Mouse (Mus musculus): Measurements from ENCODE around the gene Dysf. TPM values are rescaled to one million over a fixed set of nuclear protein-coding genes. Genes with fewer than 3 reads are reported as not detected.

Dysf gene
- total and polyA plus RNA-seq, 2 experiments from 2014 or later, result 1.4 to 1.7 TPM

GRCm38 (mm10) chr6:84093473-84093872 is 85.1 kb downstream of the Dysf start:
- no peaks in the 10 kb centered on the region for H3K36me3 ChIP-seq (ENCODE audit: insufficient read depth, low read length)
- ATAC-seq (ENCODE audit: low FRiP score), result peak; percentile 60; the same call in 1 of the 2 replicates
- no peaks in the 10 kb centered on the region for H3K4me1 ChIP-seq (ENCODE audit: insufficient read depth, low read length)
- DNase-seq (ENCODE audit: low spot score), result peak; percentile 85
- WGBS, result 24% methylated on average over 4 of the region's 4 CpGs
- no peak overlapping the region for H3K9ac ChIP-seq (replicated peaks; ENCODE audit: low read length, poor library complexity, severe bottlenecking)
- H3K4me2 ChIP-seq (ENCODE audit: low read depth, low read length, poor library complexity, severe bottlenecking), result no peak overlapping the region
- no peaks in the 10 kb centered on the region for H3K27me3 ChIP-seq (ENCODE audit: insufficient read depth, low read length)
- TF ChIP-seq CTCF (IDR thresholded peaks at IDR 0.05), result peak; percentile 91
- H3K9me3 ChIP-seq (ENCODE audit: low read length), result no peaks in the 10 kb centered on the region
- no peak overlapping the region for H3K4me3 ChIP-seq (ENCODE audit: low read depth, low read length)
- no peak overlapping the region for H3K27ac ChIP-seq (ENCODE audit: low read depth, low read length)

GRCm38 (mm10) chr6:84094536-84094935 is 86.1 kb downstream of the Dysf start:
- Histone ChIP-seq H3K27me3 (ENCODE audit: insufficient read depth, low read length) (no peaks in the 10 kb centered on the region), H3K9ac (replicated peaks; ENCODE audit: low read length, poor library complexity, severe bottlenecking) (no peak overlapping the region), H3K4me3 (ENCODE audit: low read depth, low read length) (no peak overlapping the region), H3K4me1 (ENCODE audit: insufficient read depth, low read length) (no peaks in the 10 kb centered on the region), H3K27ac (ENCODE audit: low read depth, low read length) (no peak overlapping the region), H3K9me3 (ENCODE audit: low read length) (no peaks in the 10 kb centered on the region), H3K36me3 (ENCODE audit: insufficient read depth, low read length) (no peaks in the 10 kb centered on the region), H3K4me2 (ENCODE audit: low read depth, low read length, poor library complexity, severe bottlenecking) (no peak overlapping the region)
- 92% methylated on average over 9 of the region's 9 CpGs for WGBS
- no peak for TF ChIP-seq CTCF (IDR thresholded peaks at IDR 0.05)
- DNase-seq (ENCODE audit: low spot score), result no peak
- ATAC-seq (ENCODE audit: low FRiP score), result no peak

- Histone ChIP-seq H3K4me3 (ENCODE audit: low read depth, low read length) (no peak overlapping the region), H3K4me2 (ENCODE audit: low read depth, low read length, poor library complexity, severe bottlenecking) (no peak overlapping the region), H3K27me3 (ENCODE audit: insufficient read depth, low read length) (no peaks in the 10 kb centered on the region), H3K27ac (ENCODE audit: low read depth, low read length) (no peak overlapping the region), H3K9ac (replicated peaks; ENCODE audit: low read length, poor library complexity, severe bottlenecking) (no peak overlapping the region), H3K9me3 (ENCODE audit: low read length) (no peaks in the 10 kb centered on the region), H3K4me1 (ENCODE audit: insufficient read depth, low read length) (no peaks in the 10 kb centered on the region), H3K36me3 (ENCODE audit: insufficient read depth, low read length) (no peaks in the 10 kb centered on the region)
- ATAC-seq (ENCODE audit: low FRiP score) (no peak), DNase-seq (ENCODE audit: low spot score) (peak; percentile 86)
- TF ChIP-seq CTCF (IDR thresholded peaks at IDR 0.05), result peak; percentile 91
- WGBS, result 21% methylated on average over 7 of the region's 7 CpGs
Measured at GRCm38 (mm10) chr6:84094998-84095397, 86.6 kb downstream of the Dysf start.

- Histone ChIP-seq H3K4me1 (ENCODE audit: insufficient read depth, low read length) (no peaks in the 10 kb centered on the region), H3K27me3 (ENCODE audit: insufficient read depth, low read length) (no peaks in the 10 kb centered on the region), H3K36me3 (ENCODE audit: insufficient read depth, low read length) (no peaks in the 10 kb centered on the region), H3K9me3 (ENCODE audit: low read length) (no peaks in the 10 kb centered on the region), H3K9ac (replicated peaks; ENCODE audit: low read length, poor library complexity, severe bottlenecking) (no peak overlapping the region), H3K4me3 (ENCODE audit: low read depth, low read length) (no peak overlapping the region), H3K27ac (ENCODE audit: low read depth, low read length) (no peak overlapping the region), H3K4me2 (ENCODE audit: low read depth, low read length, poor library complexity, severe bottlenecking) (no peak overlapping the region)
- DNase-seq (ENCODE audit: low spot score) (peak; percentile 94), ATAC-seq (ENCODE audit: low FRiP score) (peak; percentile 58)
- 14% methylated on average over 7 of the region's 7 CpGs for WGBS
- TF ChIP-seq CTCF (IDR thresholded peaks at IDR 0.05), result peak; percentile 98
Measured at GRCm38 (mm10) chr6:84095882-84096281, 87.5 kb downstream of the Dysf start.

- no peak overlapping the region for H3K4me3 ChIP-seq (ENCODE audit: low read depth, low read length)
- no peaks in the 10 kb centered on the region for H3K9me3 ChIP-seq (ENCODE audit: low read length)
- H3K4me2 ChIP-seq (ENCODE audit: low read depth, low read length, poor library complexity, severe bottlenecking), result no peak overlapping the region
- 65% methylated on average over 15 of the region's 15 CpGs for WGBS
- H3K27ac ChIP-seq (ENCODE audit: low read depth, low read length), result no peak overlapping the region
- H3K27me3 ChIP-seq (ENCODE audit: insufficient read depth, low read length), result 0 out of 2 replicates have a peak, but pooled peaks cover 9% of the 10 kb centered on the region
- H3K36me3 ChIP-seq (ENCODE audit: insufficient read depth, low read length), result no peaks in the 10 kb centered on the region
- no peak for DNase-seq (ENCODE audit: low spot score)
- no peak for ATAC-seq (ENCODE audit: low FRiP score)
- TF ChIP-seq CTCF (IDR thresholded peaks at IDR 0.05), result no peak
- H3K4me1 ChIP-seq (ENCODE audit: insufficient read depth, low read length), result 0 out of 2 replicates have a peak, but pooled peaks cover 7% of the 10 kb centered on the region
- H3K9ac ChIP-seq (replicated peaks; ENCODE audit: low read length, poor library complexity, severe bottlenecking), result no peak overlapping the region
Measured at GRCm38 (mm10) chr6:84102002-84102401, 93.6 kb downstream of the Dysf start.

- ATAC-seq (ENCODE audit: low FRiP score), result peak; percentile 59
- H3K36me3 ChIP-seq (ENCODE audit: insufficient read depth, low read length), result no peaks in the 10 kb centered on the region
- TF ChIP-seq CTCF (IDR thresholded peaks at IDR 0.05), result no peak
Measured at GRCm38 (mm10) chr6:84105148-84106022, 97.0 kb downstream of the Dysf start.

More at GRCm38 (mm10) chr6:84105148-84106022, 97.0 kb downstream of the Dysf start:
- peak; percentile 68 for DNase-seq (ENCODE audit: low spot score)
- H3K27ac ChIP-seq (ENCODE audit: low read depth, low read length), result no peak overlapping the region
- H3K9ac ChIP-seq (replicated peaks; ENCODE audit: low read length, poor library complexity, severe bottlenecking), result peak overlapping the region; percentile 50; the same call in 1 of the 2 replicates
- WGBS, result 2% methylated on average over 40 of the region's 40 CpGs
- 0 out of 2 replicates have a peak, but pooled peaks cover 7% of the 10 kb centered on the region for H3K4me1 ChIP-seq (ENCODE audit: insufficient read depth, low read length)
- H3K27me3 ChIP-seq (ENCODE audit: insufficient read depth, low read length), result 0 out of 2 replicates have a peak, but pooled peaks cover 9% of the 10 kb centered on the region
- no peaks in the 10 kb centered on the region for H3K9me3 ChIP-seq (ENCODE audit: low read length)
- peak overlapping the region; percentile 41 for H3K4me3 ChIP-seq (ENCODE audit: low read depth, low read length)
- peak overlapping the region; percentile 74 for H3K4me2 ChIP-seq (ENCODE audit: low read depth, low read length, poor library complexity, severe bottlenecking)
